Mouse (Mus musculus): Measurements from ENCODE around the gene Svbp. TPM values are rescaled to one million over a fixed set of nuclear protein-coding genes. Genes with fewer than 3 reads are reported as not detected.

The Svbp gene
- total RNA-seq, 4 experiments from 2014 or later: 8.7 to 12.2 (median 10.1) TPM

GRCm38 (mm10) chr4:119189864-119190263 lies 5.2 kb upstream of the Svbp start, which contains the start of gene Ermap:
Ermap (minus strand) TSS chr4:119190011.
- no peak for DNase-seq (ENCODE audit: low spot score in 2 of 2)

DNA sequence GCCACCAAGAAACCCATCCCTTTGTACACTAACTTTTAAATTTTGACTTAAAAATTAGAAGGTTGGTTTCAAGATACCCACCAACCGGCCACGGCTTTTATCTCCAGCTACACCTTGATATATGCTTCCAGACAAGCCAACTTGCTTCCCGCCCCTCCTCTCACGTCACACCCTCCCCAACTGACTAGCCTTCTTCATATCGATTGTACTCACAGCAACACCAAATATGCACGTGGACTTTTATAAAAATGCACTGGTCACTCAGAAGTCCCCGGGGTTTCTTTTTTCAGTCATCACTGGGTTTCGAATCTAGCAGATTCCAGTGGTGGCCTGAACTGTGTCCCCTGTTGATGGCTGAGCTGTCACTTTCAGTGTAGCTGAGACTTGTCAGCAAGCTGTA lies 4.5 kb upstream of the Svbp start:
- DNase-seq (ENCODE audit: low spot score in 2 of 2): no peak

DNA sequence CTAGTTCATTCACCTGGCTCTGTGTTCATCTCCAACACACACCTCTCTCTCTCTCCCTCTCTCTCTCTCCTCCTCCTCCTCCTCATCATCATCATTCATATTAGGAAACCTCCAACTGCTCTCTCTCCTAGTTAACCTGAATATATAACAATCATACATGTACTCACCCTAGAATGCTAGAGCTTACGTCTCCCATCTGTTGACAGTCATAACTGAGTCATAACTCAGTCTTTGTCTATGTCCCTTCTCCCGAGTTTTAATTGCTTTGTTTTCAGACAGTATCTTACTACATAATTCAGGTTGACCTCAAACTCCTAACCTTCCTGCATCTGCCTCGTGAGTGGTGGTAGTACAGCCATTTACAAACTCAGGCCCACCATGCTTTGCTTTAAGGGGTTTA lies 3.8 kb upstream of the Svbp start:
- no peak for DNase-seq (ENCODE audit: low spot score in 2 of 2)

- DNase-seq (ENCODE audit: low spot score in 2 of 2): no peak
Observed at GRCm38 (mm10) chr4:119192757-119193156, 2.3 kb upstream of the Svbp start.

DNA sequence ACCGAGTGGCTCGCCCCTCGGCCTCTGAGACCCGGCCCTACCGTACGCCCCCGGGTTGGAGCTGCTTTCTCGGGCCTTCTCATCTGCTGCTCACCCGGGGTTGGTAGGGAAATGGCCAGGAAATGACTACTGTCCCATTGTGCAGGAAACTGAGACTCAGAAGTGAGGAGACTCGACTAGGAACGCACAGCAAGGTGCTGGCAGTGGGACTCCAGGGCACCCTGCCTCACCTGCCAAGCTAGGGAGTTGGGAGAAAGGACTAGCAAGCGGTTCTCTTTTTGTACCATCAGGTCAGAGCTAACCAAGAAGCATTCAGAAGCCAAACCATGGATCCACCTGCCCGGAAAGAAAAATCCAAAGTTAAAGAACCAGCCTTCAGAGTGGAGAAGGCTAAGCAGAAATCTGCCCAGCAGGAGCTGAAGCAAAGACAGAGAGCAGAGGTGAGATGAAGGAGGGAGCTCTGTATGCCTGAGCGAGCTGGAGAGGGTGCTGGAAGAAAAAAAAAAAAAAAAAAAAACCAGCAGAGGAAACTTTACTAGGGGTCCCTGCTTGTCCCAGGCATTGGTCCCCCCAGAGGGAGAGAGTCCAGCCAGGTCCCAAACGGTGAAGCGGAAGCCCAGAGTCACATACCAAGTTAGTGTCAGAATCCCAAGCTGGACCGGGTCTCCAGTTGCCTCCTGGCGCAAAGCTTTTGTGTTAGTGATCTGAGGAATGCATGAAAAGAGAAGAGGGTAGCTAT lies 645 bp downstream of the Svbp start:
- no peak for DNase-seq (ENCODE audit: low spot score in 2 of 2)

DNA sequence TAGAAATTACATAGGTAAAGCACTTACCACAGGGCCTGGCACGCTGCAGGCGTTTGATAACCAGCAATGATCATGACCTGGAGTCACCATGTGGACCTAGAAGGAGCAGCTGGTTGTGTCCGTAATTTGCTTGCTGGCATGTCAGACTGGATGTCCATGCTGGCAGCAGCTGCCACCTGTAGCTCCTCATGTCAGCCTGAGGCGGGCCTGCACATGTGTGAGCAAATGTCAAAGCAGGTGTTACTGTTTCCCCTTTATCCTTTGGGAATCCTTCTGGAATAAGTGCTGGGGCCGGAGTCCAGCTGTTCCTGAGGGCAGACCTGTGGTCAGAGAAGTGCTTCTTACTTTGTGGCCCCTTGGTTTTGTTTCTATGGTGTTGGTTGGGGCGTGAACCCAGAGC lies 3.0 kb downstream of the Svbp start:
- DNase-seq (ENCODE audit: low spot score in 2 of 2): no peak

DNA sequence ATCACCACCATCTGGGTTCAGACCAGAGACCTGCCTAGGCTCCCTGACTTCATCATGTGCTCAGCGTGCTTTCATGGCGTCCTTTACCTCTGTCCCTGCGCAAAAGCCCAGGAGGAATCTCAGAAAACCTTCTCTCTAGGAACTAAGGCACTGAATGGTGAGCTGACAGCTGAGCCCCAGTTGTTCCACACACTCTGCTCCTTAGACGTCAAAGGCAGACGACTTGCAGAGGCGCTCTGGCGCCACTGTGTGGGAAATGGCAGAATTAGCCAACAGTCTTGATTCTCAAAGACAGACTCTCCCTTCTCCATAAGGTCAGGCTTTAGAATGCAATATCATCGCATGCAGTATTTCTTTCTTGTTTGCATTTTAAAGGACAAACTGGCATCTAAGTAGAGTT lies 9.6 kb downstream of the Svbp start:
- no peak for DNase-seq (ENCODE audit: low spot score in 2 of 2)

DNA sequence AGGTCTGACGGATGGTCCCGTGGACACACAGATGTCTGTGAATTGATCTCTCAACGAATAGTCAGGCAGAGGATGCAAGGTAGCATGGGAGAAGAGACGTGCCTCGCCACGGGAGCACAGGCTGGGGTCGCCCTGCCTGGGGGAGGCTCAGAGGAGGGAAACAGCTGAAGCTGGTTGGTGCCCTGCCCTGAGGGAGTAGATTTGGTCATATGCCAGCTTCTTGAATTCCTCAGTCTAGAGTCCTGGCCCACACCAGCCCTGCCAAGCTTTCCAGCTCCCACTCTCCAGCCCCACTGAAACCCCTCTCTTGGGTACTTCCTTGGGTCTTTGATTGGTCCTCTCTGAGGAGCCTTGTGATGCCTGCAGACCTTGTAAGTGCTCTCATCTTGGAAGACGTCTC lies 21.6 kb downstream of the Svbp start:
- DNase-seq (ENCODE audit: low spot score in 2 of 2): no peak

DNA sequence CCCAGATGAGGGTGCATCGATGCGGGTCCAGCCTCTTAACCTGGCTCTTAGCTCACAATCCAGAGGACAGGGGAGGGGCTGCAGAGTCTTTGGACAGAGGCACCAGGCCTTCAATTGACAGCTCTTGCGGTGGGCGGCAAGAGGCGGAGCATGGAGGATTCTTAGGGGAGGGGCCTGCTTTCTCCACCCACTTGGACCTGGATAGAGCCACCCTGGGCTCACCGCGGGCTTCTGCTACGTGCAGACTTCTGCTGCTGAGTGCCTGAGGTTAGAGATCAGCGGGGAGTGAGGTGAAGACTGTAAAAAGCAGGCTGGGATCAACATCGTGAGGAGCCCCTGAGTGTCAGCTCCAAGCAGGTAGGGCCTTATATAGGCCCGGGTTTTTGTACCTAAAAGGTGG lies 23.1 kb downstream of the Svbp start, which contains the start of gene Tmem269:
Tmem269 (minus strand) TSS at position 49 of the 400 bp plus-strand sequence.
- DNase-seq (ENCODE audit: low spot score in 2 of 2): no peak

DNA sequence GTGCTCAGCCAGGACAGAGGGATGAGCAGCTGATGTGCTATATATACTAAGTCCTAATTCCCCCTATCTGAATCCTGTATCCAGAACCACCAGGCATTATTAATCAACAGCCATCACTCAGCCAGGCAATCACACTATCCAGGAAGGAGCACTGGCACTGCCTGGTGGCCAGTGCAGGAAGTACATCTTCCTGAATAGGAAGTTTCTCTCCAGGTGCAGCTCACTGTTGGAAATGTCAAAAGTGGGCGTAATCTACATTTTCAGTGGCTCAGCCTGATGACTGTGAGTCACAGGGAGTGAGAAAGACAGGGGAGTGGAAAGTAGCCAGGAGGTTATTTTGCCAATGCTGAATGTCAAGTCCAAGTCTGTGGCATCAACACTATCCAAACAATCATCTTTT lies 28.6 kb downstream of the Svbp start:
- no peak for DNase-seq (ENCODE audit: low spot score in 2 of 2)

DNA sequence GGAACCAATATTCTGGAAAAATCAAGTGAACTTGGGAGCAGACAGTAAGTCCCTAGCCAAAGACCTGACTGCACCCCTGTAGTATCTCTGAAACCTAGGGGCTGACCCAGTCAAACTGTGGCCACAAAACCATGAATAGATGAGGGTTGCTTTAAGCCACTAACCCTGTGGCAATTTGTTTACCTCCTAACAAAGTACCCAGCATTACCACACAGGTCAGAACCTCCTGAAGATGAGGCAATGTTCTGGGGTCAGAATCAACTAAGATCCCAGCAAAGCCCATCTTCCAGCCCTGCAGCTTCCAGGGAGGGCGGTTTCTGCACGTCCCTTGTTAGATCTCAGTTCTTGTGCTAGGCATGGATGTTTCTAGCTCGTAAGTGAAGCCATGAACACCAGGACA lies 29.4 kb downstream of the Svbp start:
- no peak for DNase-seq (ENCODE audit: low spot score in 2 of 2)

- DNase-seq (ENCODE audit: low spot score in 2 of 2): no peak
Observed at GRCm38 (mm10) chr4:119225719-119226118, 30.6 kb downstream of the Svbp start.

- no peak for DNase-seq (ENCODE audit: low spot score in 2 of 2)
Observed at GRCm38 (mm10) chr4:119226751-119227150, 31.6 kb downstream of the Svbp start.

- peak; percentile 97 to 98 for DNase-seq (ENCODE audit: low spot score in 2 of 2)
Observed at GRCm38 (mm10) chr4:119232410-119233255, 37.5 kb downstream of the Svbp start, which contains the start of the genes AU022252 and P3h1. AU022252 (minus strand) TSS chr4:119232712. P3h1 (plus strand) TSS chr4:119232915.

DNA sequence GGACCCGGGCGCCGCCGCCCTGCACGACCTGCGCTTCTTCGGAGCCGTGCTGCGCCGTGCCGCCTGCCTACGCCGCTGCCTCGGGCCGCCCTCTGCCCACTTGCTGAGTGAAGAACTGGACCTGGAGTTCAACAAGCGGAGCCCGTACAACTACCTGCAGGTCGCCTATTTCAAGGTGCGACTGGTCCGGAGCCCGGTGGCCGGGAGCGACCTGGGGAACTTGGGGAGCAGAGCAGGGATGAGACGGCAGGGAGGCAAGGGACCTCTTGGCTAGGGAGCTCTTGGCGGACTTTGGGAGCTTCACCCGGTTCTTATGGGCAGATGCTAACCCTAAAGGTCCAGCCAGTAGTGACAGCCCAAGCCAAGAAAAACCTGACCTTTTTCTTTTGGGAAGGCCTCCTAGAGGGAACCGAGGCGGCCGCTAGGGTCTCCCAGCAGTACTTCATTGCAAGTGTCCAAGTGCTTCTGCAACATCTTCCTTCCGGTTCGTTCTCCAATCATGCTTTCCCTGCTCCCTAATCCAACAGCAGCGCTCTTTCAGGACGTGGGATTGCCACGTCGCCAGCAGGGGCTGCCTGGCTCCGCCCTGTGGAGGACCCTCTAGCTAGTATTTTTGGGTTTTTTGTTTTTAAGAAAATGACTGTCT lies 38.3 kb downstream of the Svbp start:
- DNase-seq (ENCODE audit: low spot score in 2 of 2): peak in 1 of 2 experiments; percentile 12

DNA sequence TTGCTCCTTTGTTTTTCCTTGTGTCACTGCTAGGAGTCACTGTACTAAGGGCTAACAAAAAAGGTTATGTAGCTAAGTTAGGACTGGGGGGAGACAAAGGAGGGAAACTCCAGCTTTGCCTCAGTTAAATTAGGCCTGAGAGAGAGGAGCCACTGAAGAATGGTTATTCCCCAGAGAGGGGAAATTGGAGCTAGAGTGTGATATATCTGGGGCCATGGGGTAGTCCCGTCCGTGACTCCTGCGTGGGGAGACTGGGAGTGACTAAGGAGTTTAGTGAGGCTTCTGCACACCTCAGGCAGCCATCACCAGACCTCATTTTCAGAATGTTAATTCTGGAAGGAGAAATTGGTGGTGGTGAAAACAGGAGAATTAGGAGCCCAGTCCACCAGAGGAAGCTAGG lies 39.2 kb downstream of the Svbp start:
- no peak for DNase-seq (ENCODE audit: low spot score in 2 of 2)

- DNase-seq (ENCODE audit: low spot score in 2 of 2): no peak
Observed at GRCm38 (mm10) chr4:119238661-119239060, 43.6 kb downstream of the Svbp start.

- DNase-seq (ENCODE audit: low spot score in 2 of 2): no peak
Observed at GRCm38 (mm10) chr4:119239181-119239682, 44.1 kb downstream of the Svbp start.

DNA sequence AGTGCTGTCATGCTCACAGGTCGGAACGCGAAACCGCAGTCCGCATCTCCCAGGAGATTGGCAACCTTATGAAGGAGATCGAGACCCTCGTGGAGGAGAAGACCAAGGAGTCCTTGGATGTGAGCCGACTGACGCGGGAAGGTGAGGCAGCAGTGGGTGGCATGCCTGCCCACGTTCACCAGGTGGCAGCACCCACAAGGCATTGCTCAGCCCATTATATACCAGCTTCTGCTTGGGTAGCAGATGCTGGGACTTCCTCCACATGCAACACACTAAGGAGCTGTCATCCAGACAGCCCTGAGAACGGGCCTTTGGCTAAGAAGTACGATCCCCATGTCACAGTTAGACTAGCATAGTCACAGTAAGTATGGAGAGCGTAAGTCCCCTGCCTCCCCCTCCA lies 46.6 kb downstream of the Svbp start:
- no peak for DNase-seq (ENCODE audit: low spot score in 2 of 2)

- no peak for DNase-seq (ENCODE audit: low spot score in 2 of 2)
Observed at GRCm38 (mm10) chr4:119242571-119242970, 47.5 kb downstream of the Svbp start.

- no peak for DNase-seq (ENCODE audit: low spot score in 2 of 2)
Observed at GRCm38 (mm10) chr4:119244468-119245240, 49.5 kb downstream of the Svbp start.
